Mouse (Mus musculus): Measurements from ENCODE around the gene Kcnma1. TPM values are rescaled to one million over a fixed set of nuclear protein-coding genes. Genes with fewer than 3 reads are reported as not detected.

Gene Kcnma1
- total RNA-seq, 2 experiments from 2014 or later: 32.4 to 53.7 TPM

GRCm38 (mm10) chr14:23290634-23291033 lies 723.7 kb downstream of the Kcnma1 start:
- peak; percentile 15 for DNase-seq

GRCm38 (mm10) chr14:23266554-23267309 lies 747.6 kb downstream of the Kcnma1 start:
- DNase-seq: no peak

GRCm38 (mm10) chr14:23253154-23253553 lies 761.1 kb downstream of the Kcnma1 start:
- no peak for DNase-seq

GRCm38 (mm10) chr14:23244446-23244845 lies 769.8 kb downstream of the Kcnma1 start:
- no peak for DNase-seq

GRCm38 (mm10) chr14:23243857-23244256 lies 770.4 kb downstream of the Kcnma1 start:
- peak; percentile 6 for DNase-seq

Other genes starting within 250 kb of the Kcnma1 start
- gene Dlg5, start 231.4 kb upstream of the Kcnma1 start, total RNA-seq (2021): 1 to 10 TPM; 6.7 to 7.0 TPM

All from gastrocnemius, postnatal 25 days (tissue).